Mouse (Mus musculus) gastrocnemius, adult 18-20 months (tissue): ENCODE data around the gene Eif4e1b. TPM values are rescaled to one million over a fixed set of nuclear protein-coding genes. Genes with fewer than 3 reads are reported as not detected.

Source experiments
- DNase-seq: peaks from one replicate; pipeline ENCODE4 v3.0.0; 2021; ENCODE audit warnings: low spot score
- total RNA-seq, 2 experiments: library from RNA; stranded (reverse); gene quantifications; 2 replicates each; pipeline ENCODE4 v1.2.3; 2021

The Eif4e1b gene
- total RNA-seq, 2 experiments from 2014 or later, result not detected

DNA sequence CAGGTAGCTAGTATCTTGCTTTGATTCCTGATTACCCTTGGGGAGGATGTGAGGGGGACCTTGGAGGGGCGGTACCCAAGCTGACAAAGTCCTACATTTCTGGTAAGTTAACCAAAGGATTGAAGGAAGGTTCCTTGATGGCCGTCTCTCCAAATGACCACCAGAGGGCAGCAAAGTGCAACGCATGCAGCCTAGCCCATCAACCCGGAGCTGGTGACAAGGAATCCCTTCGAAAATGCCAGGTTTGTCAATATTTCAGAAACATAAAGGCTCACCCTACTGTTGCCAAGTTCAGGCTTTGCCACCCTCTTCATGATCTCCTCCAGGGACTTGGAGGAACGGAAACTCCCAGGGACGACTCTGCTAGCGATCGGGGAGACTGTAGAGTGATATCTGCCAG is 15.9 kb downstream of the Eif4e1b start:
- DNase-seq, result peak; percentile 80

DNA sequence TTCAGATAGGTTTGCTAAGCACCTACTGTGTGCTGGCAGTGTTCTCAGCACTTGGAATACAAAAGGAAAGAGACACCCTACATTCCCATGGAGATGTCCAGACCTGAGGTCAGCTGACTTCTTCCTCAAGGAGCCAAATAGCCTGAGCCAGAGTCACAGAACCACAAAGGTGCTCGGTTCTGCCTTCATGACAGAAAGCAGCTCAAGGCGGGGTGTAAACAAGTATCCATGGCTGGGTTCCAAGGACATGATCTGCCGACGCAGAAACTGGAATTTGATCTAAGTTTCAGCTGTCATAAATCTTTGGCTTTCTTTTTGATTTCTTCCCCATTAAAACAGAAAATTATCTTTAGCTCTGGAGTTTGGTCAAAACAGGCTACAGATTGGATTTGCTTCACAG is 16.4 kb downstream of the Eif4e1b start:
- peak; percentile 23 for DNase-seq

DNA sequence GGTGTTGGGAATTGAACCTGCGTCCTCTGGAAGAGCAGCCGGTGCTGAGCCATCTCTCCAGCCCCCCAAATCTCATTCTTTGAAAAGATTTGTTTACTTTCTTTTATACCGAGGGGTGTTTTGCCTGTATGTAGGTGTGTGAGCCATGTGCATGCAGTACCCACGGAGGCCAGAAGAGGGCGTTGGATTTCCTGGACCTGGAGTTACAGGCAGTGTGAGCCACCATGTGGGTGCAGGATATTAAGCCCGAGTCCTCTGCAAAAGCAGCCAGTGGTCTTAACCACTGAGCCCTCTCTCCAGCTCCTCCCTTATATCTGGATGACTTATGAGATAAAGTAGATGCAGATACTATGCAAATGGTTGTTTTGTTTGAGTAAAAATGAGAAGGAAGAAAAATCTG is 19.2 kb downstream of the Eif4e1b start:
- DNase-seq, result no peak

DNA sequence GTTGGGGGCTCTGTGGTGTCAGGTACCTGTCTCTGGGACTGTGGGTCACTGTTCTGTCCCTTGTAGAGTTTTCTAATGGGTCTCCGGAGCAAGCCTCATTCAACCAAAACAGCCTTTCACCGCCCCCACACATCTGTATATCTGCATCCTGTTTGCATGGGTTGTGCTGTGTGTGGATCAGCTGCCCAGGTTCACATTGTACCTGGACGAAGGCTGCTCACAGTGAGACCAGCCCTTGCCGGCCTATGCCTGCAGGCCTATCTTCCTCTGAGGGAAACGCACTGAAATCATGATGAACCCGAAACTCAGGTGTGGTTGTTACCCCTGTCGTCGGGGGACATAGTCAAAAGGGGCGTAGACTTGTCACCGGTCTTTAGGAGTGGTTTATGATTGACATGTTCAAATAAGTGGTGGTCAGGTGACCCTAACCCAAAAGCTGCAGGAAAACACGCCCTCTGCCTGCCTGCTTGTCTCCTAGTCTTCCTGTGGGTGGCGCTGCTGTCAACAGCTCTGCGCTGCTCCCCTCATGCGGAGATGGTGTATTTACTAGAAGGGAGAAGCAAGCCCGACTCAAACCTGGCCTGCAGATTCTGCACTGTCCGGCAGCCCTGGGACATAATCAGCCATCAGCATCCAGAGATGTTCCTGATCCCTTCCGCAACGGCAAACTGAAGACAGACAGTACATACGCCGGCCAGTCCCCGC is 21.5 kb downstream of the Eif4e1b start:
- DNase-seq, result no peak

DNA sequence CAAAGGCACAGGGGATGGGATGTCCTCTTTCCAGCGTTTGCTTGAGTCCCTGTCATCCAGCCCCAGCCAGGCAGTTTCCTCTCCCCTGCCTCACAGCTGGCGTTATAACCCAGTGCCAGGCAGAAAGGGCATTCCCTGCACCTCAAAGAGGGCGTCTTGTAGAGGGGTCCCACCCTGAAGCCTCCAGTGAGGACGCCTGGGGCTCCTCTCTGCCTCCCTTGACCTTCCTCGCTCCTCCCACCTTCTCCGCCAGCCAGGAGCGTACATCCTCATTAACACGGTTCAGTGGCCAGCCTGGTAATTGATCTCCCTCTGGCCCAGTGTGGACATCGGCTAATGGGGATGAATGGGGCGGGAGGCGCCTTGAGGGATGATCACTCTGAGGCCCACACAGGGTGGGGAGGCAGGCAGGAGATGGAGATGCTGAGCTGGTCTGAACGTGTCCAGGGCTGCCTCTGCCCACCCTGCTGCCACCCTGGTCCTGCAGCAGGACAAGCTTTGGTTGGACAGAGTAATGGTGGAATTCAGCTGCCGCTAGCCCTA is 22.7 kb downstream of the Eif4e1b start:
- no peak for DNase-seq

DNA sequence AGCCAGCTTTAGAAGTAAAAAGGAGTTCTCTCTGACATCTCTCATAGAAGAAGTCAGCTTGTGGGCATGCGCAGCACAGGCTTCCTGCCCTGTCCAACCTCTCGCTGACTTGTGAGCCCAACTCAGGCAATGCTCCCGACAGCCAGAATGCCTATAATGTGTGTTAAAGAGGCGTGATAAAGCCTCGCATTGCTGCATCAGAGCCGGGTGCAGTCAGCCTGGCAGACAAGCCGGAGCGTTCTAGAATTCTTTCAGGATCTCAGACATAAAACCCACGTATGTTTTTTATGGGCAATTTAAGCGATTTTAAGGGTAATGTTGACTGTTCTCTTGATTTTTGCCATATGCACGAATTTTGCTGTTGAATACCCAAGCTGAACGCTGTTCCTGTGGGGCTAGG is 24.3 kb downstream of the Eif4e1b start:
- no peak for DNase-seq

DNA sequence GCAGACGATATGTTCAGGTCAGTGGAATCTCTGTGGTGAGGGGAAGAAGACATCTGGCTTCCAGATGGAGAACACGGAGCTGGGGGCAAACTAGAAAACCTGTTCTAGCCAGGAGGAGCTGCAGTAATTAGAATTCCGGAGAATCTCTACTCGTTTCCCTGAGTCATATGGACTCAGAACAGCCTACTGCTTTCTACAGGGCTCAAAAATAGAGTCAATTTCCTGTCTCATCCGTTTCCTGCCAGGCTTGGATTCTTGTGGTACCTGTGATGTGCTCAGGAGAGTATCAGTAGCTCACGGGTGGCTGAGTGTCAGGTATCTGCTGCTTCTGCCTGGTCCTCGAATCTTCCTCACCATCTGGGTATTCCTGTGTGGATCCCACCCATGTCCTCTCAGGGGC is 27.7 kb downstream of the Eif4e1b start:
- no peak for DNase-seq

DNA sequence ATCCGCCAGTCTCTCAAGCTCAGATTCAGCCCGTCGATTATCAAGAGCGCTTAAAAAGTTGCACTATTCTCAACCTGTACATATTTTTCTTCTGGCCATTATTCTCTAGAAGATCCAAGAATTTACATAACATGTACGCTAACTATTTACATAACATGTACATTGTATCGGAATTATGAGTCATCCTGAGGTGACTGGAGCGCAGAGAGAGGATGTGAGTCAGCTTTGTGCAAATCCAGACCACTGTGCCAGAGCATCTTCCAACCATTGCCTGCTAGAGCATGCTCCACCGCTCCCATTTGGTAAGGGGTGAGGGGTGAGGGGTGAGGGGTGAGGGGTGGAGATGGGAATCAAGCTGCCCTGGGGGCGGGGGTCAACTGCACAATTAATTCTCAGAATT is 29.6 kb downstream of the Eif4e1b start:
- DNase-seq, result no peak

DNA sequence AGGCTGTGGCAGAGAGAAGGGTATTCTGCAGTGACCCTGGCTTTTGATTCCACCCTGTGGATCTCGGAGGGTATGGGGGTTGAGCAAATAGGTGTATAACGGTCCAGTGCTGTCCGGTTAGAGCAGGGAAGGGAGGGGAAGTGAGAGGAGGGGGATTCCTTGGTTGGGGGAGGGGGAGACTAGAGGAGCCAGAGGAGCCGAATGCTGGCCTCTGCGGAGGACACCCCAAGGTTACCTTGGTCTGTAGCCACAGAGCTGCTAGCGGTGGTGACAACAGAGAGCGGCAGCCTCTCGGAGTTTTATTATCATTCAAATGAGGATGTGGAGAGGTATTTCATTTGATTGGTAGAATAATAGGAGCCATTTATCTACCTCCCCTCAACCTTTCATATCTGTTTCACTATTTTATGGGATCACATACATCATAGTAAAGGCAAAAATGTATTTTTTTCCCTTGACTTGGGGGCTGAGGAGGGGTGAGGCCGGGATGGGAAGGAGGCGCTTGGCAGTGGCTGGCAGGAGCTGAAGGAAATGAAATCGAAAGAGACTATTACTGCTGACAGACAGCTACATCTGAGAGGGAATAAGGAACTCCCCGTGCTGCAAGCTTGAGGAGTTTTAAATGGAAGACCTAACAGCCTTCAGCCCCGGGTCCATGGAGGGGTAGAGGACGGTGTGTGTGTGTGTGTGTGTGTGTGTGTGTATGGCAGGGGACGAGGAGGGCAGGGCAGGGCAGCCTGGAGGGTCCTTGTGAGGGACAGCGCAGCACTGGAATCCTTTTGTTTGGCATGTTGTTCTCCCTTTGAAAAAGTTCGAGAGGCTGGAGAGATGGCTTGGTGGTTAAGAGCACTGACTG is 34.8 kb downstream of the Eif4e1b start:
- no peak for DNase-seq

DNA sequence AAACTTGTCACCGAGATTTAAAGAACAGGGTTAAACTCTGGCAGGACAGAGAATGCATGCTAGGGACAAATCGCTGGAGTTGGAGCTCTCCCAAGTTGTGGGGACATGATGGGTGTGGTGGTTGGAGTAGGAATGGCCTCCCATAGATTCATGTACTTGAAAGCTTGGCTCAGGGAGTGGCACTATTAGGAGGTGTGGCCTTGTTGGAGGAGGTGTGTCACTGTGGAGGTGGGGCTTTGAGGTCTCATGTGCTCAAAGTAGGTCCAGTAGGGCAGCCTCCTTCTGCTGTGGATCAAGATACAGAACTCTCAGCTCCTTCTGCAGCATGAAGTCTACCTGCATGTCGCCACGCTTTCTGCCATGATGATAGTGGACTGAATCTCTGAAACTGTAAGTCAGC is 37.3 kb downstream of the Eif4e1b start:
- DNase-seq, result no peak

DNA sequence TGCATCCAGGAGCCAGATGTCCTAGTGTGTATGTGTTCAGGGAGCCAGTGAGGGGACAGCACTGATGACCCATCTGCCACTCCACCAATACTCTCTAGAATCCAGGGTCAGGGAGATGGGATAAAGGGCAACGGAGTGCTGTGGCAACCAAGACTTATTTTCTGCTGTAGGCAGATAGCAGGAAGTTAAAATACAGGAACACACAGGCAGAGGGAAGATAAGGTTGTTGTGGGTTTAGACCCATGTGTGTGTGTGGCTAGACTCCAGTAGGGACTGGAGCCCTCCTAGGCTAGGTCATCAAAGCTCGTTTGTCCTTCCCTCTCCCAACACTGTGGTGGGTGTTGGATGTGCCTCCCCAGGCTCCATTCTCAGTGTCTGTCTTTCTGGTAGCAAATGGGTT is 38.1 kb downstream of the Eif4e1b start:
- no peak for DNase-seq

DNA sequence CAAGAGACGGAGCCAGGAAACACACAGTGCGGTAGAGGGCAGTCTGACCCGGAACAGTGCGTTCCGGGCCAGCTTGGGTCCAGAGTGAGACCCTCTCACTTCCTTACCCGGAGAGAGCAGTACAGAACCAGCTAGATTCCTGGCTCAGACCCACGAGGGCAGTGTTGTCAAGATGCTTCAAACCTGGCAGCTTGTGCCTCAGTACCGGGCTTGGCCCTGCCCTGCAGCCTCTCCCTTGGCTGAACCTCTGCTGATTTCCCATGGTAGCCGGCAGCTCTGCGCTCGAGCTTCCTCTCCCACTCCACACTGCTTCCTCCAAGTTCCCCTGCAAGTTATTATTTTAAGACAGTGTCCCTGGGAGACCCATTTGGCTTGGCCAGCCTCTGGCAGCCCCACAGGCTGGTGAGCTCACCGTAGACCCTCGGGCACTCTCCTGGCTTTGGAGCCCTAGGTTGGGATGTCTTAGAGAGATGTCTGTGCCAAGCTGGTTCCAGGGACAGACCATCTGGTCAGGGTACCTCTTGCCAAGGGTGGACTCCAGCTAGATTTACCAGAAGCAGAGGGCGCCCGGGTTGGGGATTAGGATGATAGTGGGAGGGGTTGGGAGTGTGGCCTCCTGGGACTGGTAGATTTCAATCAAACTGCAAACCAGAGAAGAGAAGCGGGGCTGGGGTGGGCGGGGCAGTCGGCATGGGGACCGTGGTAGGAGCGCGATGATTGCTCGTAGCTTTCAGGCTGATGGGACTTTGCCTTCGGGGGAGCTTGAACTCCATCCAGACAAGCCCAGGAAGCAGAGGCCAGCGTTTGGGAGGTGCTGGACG is 40.5 kb downstream of the Eif4e1b start:
- peak; percentile 29 for DNase-seq

DNA sequence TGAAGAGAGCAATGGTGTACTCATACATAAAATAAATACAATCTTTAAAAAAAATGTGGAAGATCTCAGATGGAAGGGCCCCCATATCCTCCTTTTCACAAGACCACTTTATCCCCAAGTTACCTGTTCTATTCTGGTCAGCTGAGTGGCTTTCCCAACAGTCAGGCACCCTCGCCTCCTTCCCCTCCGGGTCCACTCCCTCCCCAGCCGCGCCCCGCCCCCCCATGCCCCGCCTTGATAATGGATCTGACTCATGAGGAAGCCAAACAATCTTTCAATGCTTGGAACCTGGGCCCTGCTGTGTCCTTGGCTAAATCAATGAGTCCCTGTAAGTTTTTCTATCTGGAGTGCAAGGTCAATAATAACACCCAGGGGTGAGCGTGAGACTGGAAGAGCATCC is 44.2 kb downstream of the Eif4e1b start:
- DNase-seq, result no peak

DNA sequence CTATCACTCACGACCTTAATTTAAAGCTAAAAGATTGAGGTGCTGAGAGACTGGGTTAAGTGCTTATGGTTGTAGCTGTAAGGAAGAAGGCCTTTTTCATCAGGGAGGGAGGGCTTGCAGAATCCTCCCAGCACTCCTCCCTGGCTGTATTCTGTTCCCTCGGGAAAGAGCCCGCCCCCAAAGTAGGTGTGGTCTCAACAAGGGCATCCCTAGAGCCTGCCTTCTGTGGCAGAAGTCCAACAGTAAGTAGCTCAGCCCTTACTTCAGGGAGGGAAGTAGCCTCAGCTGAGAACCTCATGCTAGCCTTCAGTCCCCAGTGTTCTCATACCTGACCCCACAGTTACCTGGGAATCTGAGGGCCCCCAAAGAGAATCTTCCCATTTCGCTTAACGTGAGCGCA is 44.7 kb downstream of the Eif4e1b start:
- no peak for DNase-seq

DNA sequence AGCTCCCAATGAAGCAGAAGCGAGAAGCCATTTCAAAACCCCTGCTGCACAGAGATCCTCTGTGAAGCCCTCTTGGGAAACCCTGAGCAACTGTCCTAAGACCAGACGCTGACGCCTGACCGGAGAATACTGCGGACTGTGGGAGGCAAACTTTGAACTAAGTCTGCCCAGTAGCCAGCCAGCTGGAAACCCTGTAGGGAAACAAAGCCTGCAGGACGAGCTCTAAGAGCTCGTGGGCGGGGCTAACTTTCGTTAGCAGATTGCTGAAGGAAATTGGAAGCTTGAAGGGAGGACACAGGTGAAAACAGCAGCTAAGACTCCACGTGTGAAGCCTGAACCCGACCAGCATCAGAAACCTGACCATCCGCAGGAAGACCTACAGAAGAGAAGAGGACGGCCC is 45.7 kb downstream of the Eif4e1b start:
- DNase-seq, result no peak

DNA sequence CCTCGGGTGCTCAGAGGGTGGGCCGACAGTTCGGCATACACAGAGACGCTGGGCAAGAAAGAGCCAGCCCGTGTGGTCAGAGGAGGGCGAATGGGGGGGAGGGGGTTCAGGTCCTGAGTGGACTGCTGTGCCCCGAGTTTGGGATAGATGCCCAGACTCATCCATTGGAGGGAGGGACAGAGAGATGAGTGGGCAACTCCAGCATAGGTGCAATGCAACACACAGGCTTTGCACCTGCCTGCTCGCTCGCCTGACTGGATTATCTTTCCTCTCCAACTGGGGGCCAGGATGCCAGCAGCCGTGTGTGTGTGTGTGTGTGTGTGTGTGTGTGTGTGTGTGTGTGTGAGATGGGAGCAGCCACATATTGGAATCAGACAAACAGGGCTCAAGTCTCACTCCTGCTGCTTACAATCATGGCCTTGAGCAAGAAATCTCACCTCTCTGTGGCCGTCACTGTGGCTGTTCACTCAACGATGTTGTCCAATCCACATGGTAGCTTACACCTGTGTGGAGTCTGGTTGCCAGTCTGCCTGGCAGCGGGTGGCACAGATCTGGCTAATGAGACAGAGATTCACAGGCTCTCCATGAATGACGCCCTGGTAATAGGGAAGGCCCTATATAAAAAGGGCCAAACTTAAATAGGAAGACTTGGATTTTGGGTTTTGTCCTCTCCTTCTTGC is 52.7 kb downstream of the Eif4e1b start:
- no peak for DNase-seq

DNA sequence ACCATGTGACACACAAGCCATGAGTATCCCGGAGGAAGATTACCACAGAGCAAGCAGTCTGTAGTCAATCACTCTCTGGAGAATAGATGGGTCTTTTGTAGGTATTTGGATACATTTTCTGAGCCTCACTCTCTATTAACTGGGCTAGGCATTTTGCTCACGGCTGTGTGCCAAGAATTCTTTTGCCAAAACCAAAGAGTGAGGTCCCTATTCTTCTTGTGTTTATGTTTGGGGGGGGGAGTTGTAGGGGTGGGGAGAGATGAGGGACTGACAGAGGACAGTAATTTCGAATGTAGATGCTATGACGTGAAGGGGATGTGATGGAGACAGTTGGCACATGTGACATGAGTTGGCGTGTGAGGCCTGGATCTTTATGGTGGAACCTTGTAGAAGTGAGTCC is 53.3 kb downstream of the Eif4e1b start:
- no peak for DNase-seq

DNA sequence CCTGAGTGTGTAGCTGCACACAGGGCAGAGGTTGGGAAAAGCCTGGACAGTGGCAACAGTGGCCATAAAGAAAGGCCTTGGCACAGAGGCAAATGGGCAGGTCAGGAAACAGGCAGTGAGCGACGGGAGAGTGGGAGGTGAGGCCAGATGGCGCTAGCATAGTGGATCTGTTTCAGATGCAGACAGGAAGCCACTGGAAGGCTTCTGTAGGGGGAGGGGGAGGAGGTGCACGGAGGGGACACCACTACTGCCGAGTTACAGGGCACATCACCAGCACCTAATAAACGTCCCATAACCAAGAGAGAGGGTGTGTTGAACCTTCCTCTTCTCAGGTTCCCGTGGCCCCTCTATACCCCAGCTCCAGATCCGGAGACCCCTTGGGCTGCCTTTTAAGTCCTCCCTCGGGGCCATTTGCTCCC is 53.7 kb downstream of the Eif4e1b start:
- DNase-seq, result no peak
